Mouse (Mus musculus) thymus, adult 2 months (tissue): Measurements from ENCODE around the gene Slc39a13. TPM values are rescaled to one million over a fixed set of nuclear protein-coding genes. Genes with fewer than 3 reads are reported as not detected.

Experiments used
- DNase-seq: peaks from one replicate; pipeline ENCODE4 v3.0.0; 2021
- H3K27ac ChIP-seq: fragments of 200-500 bp; 2 replicates; pipeline ENCODE4 v1.5.1; 2012; ENCODE audit warnings: low read length, control low read depth; ENCODE audit not compliant: control insufficient read depth, insufficient read depth
- H3K27me3 ChIP-seq: fragments of 200-500 bp; 2 replicates; pipeline ENCODE4 v1.6.1; 2012; ENCODE audit warnings: mild to moderate bottlenecking, low read length, moderate library complexity, mixed read lengths; ENCODE audit not compliant: control insufficient read depth, insufficient read depth
- H3K36me3 ChIP-seq: fragments of 200-500 bp; 2 replicates; pipeline ENCODE4 v1.6.1; 2012; ENCODE audit warnings: mild to moderate bottlenecking, low read length, moderate library complexity; ENCODE audit not compliant: control insufficient read depth, insufficient read depth
- H3K4me1 ChIP-seq: fragments of 200-500 bp; replicated peaks from 2 replicates; pipeline ENCODE4 v1.6.1; 2012; ENCODE audit warnings: low read length; ENCODE audit not compliant: control insufficient read depth, insufficient read depth
- H3K4me3 ChIP-seq: fragments of 200-500 bp; 2 replicates; pipeline ENCODE4 v1.5.1; 2012; ENCODE audit warnings: mild to moderate bottlenecking, low read length, control low read depth, moderate library complexity; ENCODE audit not compliant: control insufficient read depth, insufficient read depth
- CTCF ChIP-seq: fragments of 200-500 bp; IDR thresholded peaks from 2 replicates; pipeline ENCODE4 v1.5.1; 2012; ENCODE audit warnings: mild to moderate bottlenecking, control low read depth, low read length, moderate library complexity, borderline replicate concordance; ENCODE audit not compliant: control insufficient read depth, poor library complexity, insufficient read depth; ENCODE audit errors: extremely low read depth
- POLR2A ChIP-seq: fragments of 200-500 bp; IDR thresholded peaks from 2 replicates; pipeline ENCODE4 v1.6.1; 2012; ENCODE audit warnings: mild to moderate bottlenecking, low read length, control low read depth, moderate library complexity; ENCODE audit not compliant: control insufficient read depth, poor library complexity, insufficient read depth; ENCODE audit errors: extremely low read depth
- WGBS: fragments of 180-500 bp; shearing (Covaris S2); methylation state at CpG from one replicate; pipeline ENCODE4 v1.1.7; 2018; 5-methylcytosine and 5-hydroxymethylcytosine counted together
- polyA plus RNA-seq: library from polyadenylated mRNA; depleted of rRNA; stranded (reverse); fragments of >200 nt; gene quantifications from 2 replicates; pipeline ENCODE4 v1.2.3, GENCODE M21; 2012

The Slc39a13 gene
- polyA plus RNA-seq, 1 experiment: 59.0 TPM

GRCm38 (mm10) chr2:91085494-91086391 lies 15.5 kb upstream of the Slc39a13 start:
- WGBS: 91% methylated on average over 14 of the region's 14 CpGs
- no peak overlapping the region for H3K4me3 ChIP-seq
- no peak for DNase-seq
- H3K4me1 ChIP-seq: peaks cover 43% of the 10 kb centered on the region
- H3K27me3 ChIP-seq: no peaks in the 10 kb centered on the region
- no peak overlapping the region for H3K27ac ChIP-seq
- no peak for TF ChIP-seq CTCF
- no peaks in the 10 kb centered on the region for H3K36me3 ChIP-seq

GRCm38 (mm10) chr2:91084179-91084820 lies 14.1 kb upstream of the Slc39a13 start:
- Histone ChIP-seq H3K4me1 (peaks cover 47% of the 10 kb centered on the region), H3K36me3 (no peaks in the 10 kb centered on the region), H3K27me3 (no peaks in the 10 kb centered on the region), H3K4me3 (no peak overlapping the region), H3K27ac (peak overlapping the region; percentile 40; the same call in 1 of the 2 replicates)
- no peak for DNase-seq
- TF ChIP-seq CTCF (no peak), POLR2A (no peak)
- WGBS: 75% methylated on average over 15 of the region's 15 CpGs

GRCm38 (mm10) chr2:91083366-91083940 lies 13.2 kb upstream of the Slc39a13 start:
- no peak for TF ChIP-seq CTCF
- no peak for TF ChIP-seq POLR2A
- 66% methylated on average over 1 of the region's 1 CpGs for WGBS
- Histone ChIP-seq H3K27me3 (no peaks in the 10 kb centered on the region), H3K4me1 (peaks cover 52% of the 10 kb centered on the region), H3K36me3 (no peaks in the 10 kb centered on the region), H3K27ac (peak overlapping the region; percentile 59), H3K4me3 (peak overlapping the region; percentile 3; the same call in 1 of the 2 replicates)
- DNase-seq: no peak

- peak overlapping the region; percentile 3; the same call in 1 of the 2 replicates for H3K4me3 ChIP-seq
- H3K4me1 ChIP-seq: peaks cover 48% of the 10 kb centered on the region
- H3K27me3 ChIP-seq: no peaks in the 10 kb centered on the region
- H3K36me3 ChIP-seq: no peaks in the 10 kb centered on the region
- 7% methylated on average over 11 of the region's 11 CpGs for WGBS
- TF ChIP-seq POLR2A: peak; percentile 42; the same call in 1 of the 2 replicates
- TF ChIP-seq CTCF: 0 out of 2 replicates have a peak, but pooled peaks have one; percentile 11
- peak overlapping the region; percentile 59 for H3K27ac ChIP-seq
- peak; percentile 72 for DNase-seq
Observed at GRCm38 (mm10) chr2:91082844-91083243, 12.6 kb upstream of the Slc39a13 start.

- no peak for TF ChIP-seq POLR2A
- no peak for TF ChIP-seq CTCF
- peak within 1 kb of the TSS; percentile 3; the same call in 1 of the 2 replicates for H3K4me3 ChIP-seq
- peak within 1 kb of the TSS; percentile 59 for H3K27ac ChIP-seq
- WGBS: 54% methylated on average over 13 of the region's 13 CpGs
- H3K4me1 ChIP-seq: peaks cover 42% of the 10 kb centered on the region
- no peaks in the 10 kb centered on the region for H3K36me3 ChIP-seq
- DNase-seq: no peak
- no peaks in the 10 kb centered on the region for H3K27me3 ChIP-seq
Observed at GRCm38 (mm10) chr2:91081775-91082695, 11.8 kb upstream of the Slc39a13 start, which contains the start of gene Spi1. Gene Spi1 (plus strand): TSS chr2:91082390.
